Mouse (Mus musculus) MEL (cell line): ENCODE measurements around the gene Olfr1532-ps1.

Experiments
- CTCF ChIP-seq, 3 experiments: IDR thresholded peaks in 2 of 3; conservative IDR thresholded peaks in 1 of 3; 2 replicates each; pipeline ENCODE4 v1.5.1; 2011 to 2012; ENCODE audit warnings: low read length in 3 of 3, low read depth in 2 of 3, mild to moderate bottlenecking in 2 of 3, improper control_type of control experiment in 1 of 3, inconsistent platforms in 1 of 3, mixed read lengths in 1 of 3, moderate library complexity in 1 of 3; ENCODE audit not compliant: control insufficient read depth in 1 of 3, insufficient read depth in 1 of 3, poor library complexity in 1 of 3, severe bottlenecking in 1 of 3
- EP300 ChIP-seq, 2 experiments: IDR thresholded peaks; 2 replicates each; pipeline ENCODE4 v1.6.1; 2011; ENCODE audit warnings: improper control_type of control experiment in 2 of 2, low read length in 2 of 2, low read depth in 1 of 2, mild to moderate bottlenecking in 1 of 2
- GATA1 ChIP-seq: IDR thresholded peaks from 2 replicates; pipeline ENCODE4 v1.6.1; 2011; ENCODE audit warnings: low read depth, low read length, improper control_type of control experiment
- KAT2A ChIP-seq: conservative IDR thresholded peaks from 2 replicates; pipeline ENCODE4 v1.6.1; 2012; ENCODE audit warnings: low read depth, low read length, improper control_type of control experiment, inconsistent platforms
- POLR2A ChIP-seq, 2 experiments: IDR thresholded peaks; 2 replicates each; pipeline ENCODE4 v1.6.1; 2011 to 2012; ENCODE audit warnings: low read length in 2 of 2, mild to moderate bottlenecking in 2 of 2, control low read depth in 1 of 2, improper control_type of control experiment in 1 of 2, low read depth in 1 of 2, moderate library complexity in 1 of 2; ENCODE audit not compliant: control insufficient read depth in 1 of 2, insufficient read depth in 1 of 2, poor library complexity in 1 of 2
- POLR2AphosphoS5 ChIP-seq: IDR thresholded peaks from 2 replicates; pipeline ENCODE4 v1.6.1; 2012; ENCODE audit warnings: low read depth, borderline replicate concordance, mild to moderate bottlenecking, inconsistent platforms, low read length, moderate library complexity, mixed read lengths
- TCF12 ChIP-seq: IDR thresholded peaks from 2 replicates; pipeline ENCODE4 v1.6.1; 2014; ENCODE audit warnings: low read depth, mild to moderate bottlenecking, inconsistent platforms, low read length, improper control_type of control experiment, moderate library complexity
- ZKSCAN1 ChIP-seq: IDR thresholded peaks from 2 replicates; pipeline ENCODE4 v1.6.1; 2012; ENCODE audit warnings: low read depth, mild to moderate bottlenecking, inconsistent platforms, low read length, improper control_type of control experiment, moderate library complexity

DNA sequence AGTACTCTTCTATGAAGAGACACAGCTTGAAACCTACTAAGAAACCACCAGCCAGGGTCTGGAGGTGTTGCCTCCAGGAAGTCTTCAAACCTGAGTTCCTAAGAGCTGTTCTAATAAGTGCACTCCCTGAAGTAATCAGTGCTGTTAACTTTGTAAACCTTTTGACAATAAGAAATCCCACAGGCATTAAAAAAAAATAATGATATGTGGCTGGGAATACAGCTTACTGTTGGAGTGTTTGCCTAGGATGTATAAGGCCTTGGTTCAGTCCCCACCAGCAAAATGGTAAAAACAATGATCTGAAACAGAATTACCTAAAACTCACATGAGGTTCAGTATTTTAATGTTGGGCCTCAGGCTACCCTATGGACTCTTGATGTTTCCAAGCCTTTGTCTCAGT is 24.3 kb downstream of the Olfr1532-ps1 start, which contains the start of gene Olfr709-ps1:
- no peak for TF ChIP-seq CTCF (IDR thresholded peaks at IDR 0.05 in 2 of 3, conservative IDR thresholded peaks at IDR 0.05 in 1 of 3; ENCODE audit: control insufficient read depth in 1 of 3, insufficient read depth in 1 of 3, low read depth in 2 of 3, low read length in 3 of 3, poor library complexity in 1 of 3, severe bottlenecking in 1 of 3)
- TF ChIP-seq KAT2A = no peak
- TF ChIP-seq ZKSCAN1 = no peak
- no peak for TF ChIP-seq GATA1
- TF ChIP-seq POLR2A (IDR thresholded peaks at IDR 0.05; ENCODE audit: control insufficient read depth in 1 of 2, insufficient read depth in 1 of 2, low read depth in 1 of 2, low read length in 2 of 2, poor library complexity in 1 of 2) = no peak
- no peak for TF ChIP-seq TCF12
- TF ChIP-seq EP300 (IDR thresholded peaks at IDR 0.05; ENCODE audit: low read depth in 1 of 2, low read length in 2 of 2) = no peak
- TF ChIP-seq POLR2AphosphoS5 = no peak
